Mouse (Mus musculus): ENCODE data around the gene Znrd1as. TPM values are rescaled to one million over a fixed set of nuclear protein-coding genes. Genes with fewer than 3 reads are reported as not detected.

The Znrd1as gene
- total RNA-seq, 2 experiments from 2014 or later: 6.2 to 7.3 TPM

DNA sequence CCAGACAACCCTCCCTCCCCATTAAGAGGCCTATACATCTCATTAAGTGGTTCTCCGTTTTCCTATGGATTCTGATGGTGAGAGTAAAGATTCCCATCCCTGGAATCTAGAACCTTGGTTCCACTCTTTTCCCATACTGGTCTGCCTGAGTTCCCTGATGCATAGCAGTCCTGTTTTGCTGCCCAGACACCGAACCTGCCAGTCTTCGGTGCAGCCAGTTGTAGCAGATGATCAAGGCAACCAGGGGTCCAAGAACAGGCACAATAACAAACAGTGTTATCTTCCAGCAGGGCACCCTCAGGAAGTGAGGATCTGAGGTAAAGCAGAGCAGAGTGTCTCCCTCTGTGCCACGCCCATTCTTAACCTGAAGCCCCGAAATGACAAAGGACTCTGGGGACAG, 53.7 kb downstream of the Znrd1as start:
- Histone ChIP-seq H3K27ac (no peak overlapping the region), H3K4me3 (no peak overlapping the region)
- no peak for TF ChIP-seq CTCF (conservative IDR thresholded peaks at IDR 0.05)
- no peak for DNase-seq (ENCODE audit: low spot score in 2 of 2)

Other genes with a start within 250 kb of the Znrd1as start
- gene H2-M10.5, start 185.7 kb upstream of the Znrd1as start, total RNA-seq (2021): not detected
- gene H2-M10.6, start 146.4 kb upstream of the Znrd1as start, total RNA-seq (2021): not detected
- gene Trim26, start 121.5 kb upstream of the Znrd1as start, total RNA-seq (2021): 10 to 100 TPM; 22.5 to 26.1 TPM
- not detected for gene Trim15, start 91.4 kb upstream of the Znrd1as start, total RNA-seq (2021)
- gene Trim10, start 89.0 kb upstream of the Znrd1as start, total RNA-seq (2021): not detected
- gene Trim40, start 68.5 kb upstream of the Znrd1as start, total RNA-seq (2021): not detected
- under 1 TPM in 1 of 2 experiments, not detected in 1; 0.15 TPM for gene Trim31, start 60.5 kb upstream of the Znrd1as start, total RNA-seq (2021)
- 1 to 10 TPM; 5.2 to 5.3 TPM for gene Rnf39, start 15.7 kb upstream of the Znrd1as start, total RNA-seq (2021)
- 100 to 1,000 TPM; 132 to 139 TPM for gene Ppp1r11, start 6.9 kb upstream of the Znrd1as start, total RNA-seq (2021)
- 10 to 100 TPM; 30.6 to 34.5 TPM for gene Znrd1, start within 50 bp of the Znrd1as start, total RNA-seq (2021)
- gene 2410137M14Rik, start 22.6 kb downstream of the Znrd1as start, total RNA-seq (2021): not detected
- 1 to 10 TPM in 1 of 2 experiments, under 1 TPM in 1; 0.37 to 1.2 TPM for gene H2-M5, start 30.9 kb downstream of the Znrd1as start, total RNA-seq (2021)
- 10 to 100 TPM; 15.0 to 15.8 TPM for gene Zfp57, start 42.6 kb downstream of the Znrd1as start, total RNA-seq (2021)
- gene Mog, start 64.8 kb downstream of the Znrd1as start, total RNA-seq (2021): 10 to 100 TPM; 42.6 to 45.6 TPM
- gene Gabbr1, start 87.4 kb downstream of the Znrd1as start, total RNA-seq (2021): 100 to 1,000 TPM; 682 to 738 TPM
- gene Olfr90, start 129.9 kb downstream of the Znrd1as start, total RNA-seq (2021): not detected
- gene Olfr91, start 139.7 kb downstream of the Znrd1as start, total RNA-seq (2021): not detected
- not detected for gene Olfr92, start 161.5 kb downstream of the Znrd1as start, total RNA-seq (2021)
- not detected for gene Olfr93, start 202.9 kb downstream of the Znrd1as start, total RNA-seq (2021)
- not detected for gene Ubd, start 235.3 kb downstream of the Znrd1as start, total RNA-seq (2021)
- not detected for gene Olfr94, start 242.4 kb downstream of the Znrd1as start, total RNA-seq (2021)